Mouse (Mus musculus): ENCODE data around the gene Polr3b. TPM values are rescaled to one million over a fixed set of nuclear protein-coding genes. Genes with fewer than 3 reads are reported as not detected.

The Polr3b gene
- polyA plus RNA-seq, 1 experiment = 3.1 TPM

- WGBS = 71% methylated on average over 6 of the region's 6 CpGs
- no peak for DNase-seq (ENCODE audit: low read depth, low spot score)
Measured at GRCm38 (mm10) chr10:84657437-84658087, 35.5 kb downstream of the Polr3b start.

GRCm38 (mm10) chr10:84658088-84658848 lies 36.2 kb downstream of the Polr3b start:
- WGBS = 76% methylated on average over 18 of the region's 18 CpGs
- no peak for DNase-seq (ENCODE audit: low read depth, low spot score)

DNA sequence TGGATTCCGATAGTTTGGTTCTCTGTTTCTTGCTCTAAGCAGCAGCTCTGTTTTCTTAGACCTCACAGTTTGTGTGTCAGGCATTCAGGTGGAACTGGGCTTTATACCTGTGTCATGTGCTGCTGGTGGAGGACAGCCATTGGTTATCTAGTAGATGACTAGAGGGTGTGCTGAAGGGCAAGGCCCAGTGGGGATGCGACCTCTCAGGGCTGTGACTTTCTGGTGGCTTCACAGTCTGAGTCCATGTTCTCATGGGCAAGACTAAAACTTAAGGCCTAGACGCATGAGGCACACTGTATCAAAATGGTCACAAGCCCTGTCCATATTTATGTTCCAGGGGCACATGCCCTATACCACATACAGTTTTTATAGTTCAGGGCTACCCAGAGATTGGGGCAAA lies 37.2 kb downstream of the Polr3b start:
- 85% methylated on average over 3 of the region's 3 CpGs for WGBS

DNA sequence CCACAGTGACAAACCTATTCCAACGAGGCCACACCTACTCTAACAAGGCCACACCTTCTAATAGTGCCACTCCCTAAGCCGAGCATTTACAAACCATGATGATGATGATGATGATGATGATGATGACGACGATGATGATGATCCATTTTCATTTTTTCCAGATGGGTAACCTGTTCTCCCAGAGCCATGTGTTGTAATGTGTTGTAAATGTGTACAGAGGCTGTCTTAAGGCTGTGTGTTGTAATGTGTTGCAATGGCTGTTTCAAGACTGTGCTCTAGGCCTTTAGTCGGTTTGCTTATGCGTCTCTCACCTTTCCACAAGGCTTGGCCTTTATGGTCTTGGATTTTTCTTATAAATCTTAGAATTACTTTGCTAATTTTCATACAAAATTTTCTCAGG lies 40.0 kb downstream of the Polr3b start:
- 92% methylated on average over 6 of the region's 6 CpGs for WGBS

More for the DNA sequence above, 37.2 kb downstream of the Polr3b start:
- no peak for DNase-seq (ENCODE audit: low read depth, low spot score)

DNA sequence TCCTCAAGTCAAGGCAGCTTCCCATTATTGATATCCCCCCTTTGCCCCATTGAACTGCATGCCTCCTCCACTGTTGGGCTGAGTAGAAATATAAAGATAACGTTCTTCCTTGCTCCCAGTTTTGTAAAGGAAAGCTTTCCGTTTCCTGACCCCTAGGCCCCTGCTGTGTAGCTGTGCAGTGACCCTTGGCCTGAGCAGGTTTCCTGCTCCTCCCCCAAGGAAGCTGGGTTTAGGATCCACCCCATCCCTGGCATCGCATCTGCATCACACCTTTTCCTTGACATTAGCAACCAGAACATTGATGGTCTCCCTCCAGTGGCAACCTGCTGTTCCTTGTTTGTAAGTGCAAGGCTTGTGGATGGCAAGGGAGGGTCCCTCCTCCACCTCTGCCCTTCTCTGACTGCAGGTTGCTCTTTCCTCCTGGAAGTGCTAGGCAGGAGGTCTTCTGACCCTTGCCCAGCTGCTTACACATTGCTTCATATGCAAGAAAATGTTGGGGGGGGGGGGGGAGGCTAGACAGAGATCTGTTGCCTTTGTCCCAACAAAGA lies 43.7 kb downstream of the Polr3b start:
- WGBS = 57% methylated on average over 3 of the region's 3 CpGs
- DNase-seq (ENCODE audit: low read depth, low spot score) = no peak

More for the DNA sequence above, 40.0 kb downstream of the Polr3b start:
- DNase-seq (ENCODE audit: low read depth, low spot score) = no peak

DNA sequence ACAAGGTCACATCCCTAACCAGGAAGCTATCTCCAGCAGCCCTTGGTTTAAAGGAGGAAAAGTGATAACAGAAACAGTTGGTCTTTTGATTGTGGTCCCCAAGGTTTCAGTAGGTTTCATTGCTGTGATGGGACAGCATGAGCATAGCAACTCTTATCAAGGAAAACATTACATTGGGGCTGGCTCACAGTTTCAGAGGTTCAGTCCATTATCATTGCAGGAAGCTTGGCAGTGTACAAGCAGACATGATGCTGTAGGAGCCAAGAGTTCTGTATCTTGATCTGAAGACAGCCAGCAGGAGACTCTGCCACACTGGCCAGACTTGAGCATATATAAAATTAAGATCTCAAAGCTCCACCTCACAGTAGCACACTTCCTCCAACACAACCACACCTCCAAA lies 53.6 kb downstream of the Polr3b start:
- no peak for DNase-seq (ENCODE audit: low read depth, low spot score)

DNA sequence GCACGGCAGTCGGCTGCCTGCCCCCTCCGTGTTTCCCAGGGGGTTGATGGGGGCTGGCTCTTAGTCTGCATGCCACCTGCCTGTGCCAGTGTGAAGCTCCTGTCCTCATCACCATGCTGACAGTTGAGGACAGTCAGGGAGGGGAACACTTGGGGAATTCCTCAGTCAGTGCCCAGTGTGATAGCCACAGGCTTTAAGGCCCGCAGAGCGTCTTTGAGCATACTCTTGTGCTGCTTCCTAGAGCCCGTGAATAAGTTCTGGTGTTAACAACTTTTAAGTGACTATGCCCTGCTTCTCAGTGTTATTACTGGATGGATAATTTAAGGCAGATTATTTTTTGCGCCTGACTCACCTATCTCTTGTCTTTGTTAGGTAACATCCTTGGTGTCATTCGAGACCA lies 54.4 kb downstream of the Polr3b start:
- DNase-seq (ENCODE audit: low read depth, low spot score) = no peak
- 94% methylated on average over 8 of the region's 8 CpGs for WGBS

GRCm38 (mm10) chr10:84677871-84678270 lies 55.8 kb downstream of the Polr3b start:
- 94% methylated on average over 3 of the region's 3 CpGs for WGBS
- no peak for DNase-seq (ENCODE audit: low read depth, low spot score)

- no peak for DNase-seq (ENCODE audit: low read depth, low spot score)
- 86% methylated on average over 4 of the region's 4 CpGs for WGBS
Measured at GRCm38 (mm10) chr10:84678441-84678840, 56.3 kb downstream of the Polr3b start.

DNA sequence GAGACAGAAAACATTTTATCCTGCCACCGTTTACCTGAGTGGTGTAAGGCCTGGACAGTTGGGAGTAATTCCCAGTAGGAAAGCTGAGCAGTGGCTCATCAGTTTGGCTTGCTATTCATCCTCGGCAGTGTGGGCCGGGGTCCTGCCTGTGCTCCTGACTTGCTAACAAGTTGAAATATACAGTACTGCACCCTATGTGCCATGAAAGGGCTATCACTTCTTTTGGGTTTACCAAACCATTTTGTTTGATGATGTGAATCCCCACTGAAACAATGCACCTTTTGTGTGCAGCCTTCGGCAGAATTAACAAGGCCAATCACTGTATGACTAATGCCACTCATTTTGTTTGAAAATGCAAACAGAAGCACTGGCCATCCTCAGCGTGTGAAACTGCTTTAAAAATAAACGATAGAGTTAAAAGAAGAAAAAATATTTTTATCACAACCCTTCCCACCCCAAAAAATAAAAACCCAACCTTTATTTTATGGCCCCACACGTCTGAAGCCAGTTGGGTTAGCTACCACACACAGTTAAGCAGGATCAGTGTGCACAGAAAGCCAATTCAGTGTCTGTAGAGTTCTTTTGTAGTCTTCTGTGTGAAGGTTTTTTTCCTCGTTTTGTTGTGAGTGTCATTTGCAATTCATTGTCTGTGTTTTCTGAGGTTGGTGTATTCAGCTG lies 63.5 kb downstream of the Polr3b start:
- no peak for DNase-seq (ENCODE audit: low read depth, low spot score)

DNA sequence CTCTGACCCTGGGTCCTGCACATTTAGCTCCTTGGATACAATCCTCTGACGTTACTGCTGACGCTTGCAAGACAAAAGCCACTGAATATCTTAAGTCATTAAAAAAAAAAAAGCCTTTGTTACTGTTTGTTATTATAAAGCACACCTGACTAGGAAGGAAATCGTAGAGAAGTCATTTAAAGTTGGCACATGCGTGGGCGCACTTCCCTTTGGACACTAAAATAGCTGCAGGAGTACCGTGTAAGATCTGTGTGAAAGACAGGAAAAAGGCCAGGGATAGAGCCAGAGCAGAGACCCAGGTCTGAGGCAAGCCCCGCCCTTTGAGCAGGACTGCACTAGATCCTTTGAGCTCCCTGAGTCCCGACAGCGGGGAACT lies 64.0 kb downstream of the Polr3b start:
- DNase-seq (ENCODE audit: low read depth, low spot score) = no peak
- 23% methylated on average over 9 of the region's 9 CpGs for WGBS

More for the DNA sequence above, 63.5 kb downstream of the Polr3b start:
- WGBS = 32% methylated on average over 8 of the region's 8 CpGs

DNA sequence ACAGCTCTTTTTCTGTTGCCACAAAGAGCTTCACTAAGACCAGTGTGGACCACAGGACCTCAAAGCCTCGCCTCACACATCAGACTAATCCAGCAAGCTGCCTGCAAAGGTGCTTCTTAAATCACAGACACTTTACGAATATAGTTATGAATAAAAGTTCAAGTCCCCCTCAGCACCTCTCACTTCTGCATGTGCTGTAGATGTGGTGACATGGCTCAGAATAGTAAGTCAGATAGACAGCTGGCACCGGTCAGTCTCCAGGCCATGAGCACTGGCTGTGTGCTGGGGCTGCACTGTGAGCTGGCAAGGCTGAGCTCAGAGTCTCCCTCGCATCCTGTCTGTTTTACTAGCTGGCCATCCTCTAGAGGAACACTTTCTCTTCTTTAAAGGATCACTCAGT lies 64.6 kb downstream of the Polr3b start:
- 75% methylated on average over 4 of the region's 4 CpGs for whole genome bisulfite sequencing
- no peak for DNase-seq (ENCODE audit: low read depth, low spot score)

GRCm38 (mm10) chr10:84687736-84688135 lies 65.6 kb downstream of the Polr3b start:
- 94% methylated on average over 4 of the region's 4 CpGs for WGBS
- no peak for DNase-seq (ENCODE audit: low read depth, low spot score)

DNA sequence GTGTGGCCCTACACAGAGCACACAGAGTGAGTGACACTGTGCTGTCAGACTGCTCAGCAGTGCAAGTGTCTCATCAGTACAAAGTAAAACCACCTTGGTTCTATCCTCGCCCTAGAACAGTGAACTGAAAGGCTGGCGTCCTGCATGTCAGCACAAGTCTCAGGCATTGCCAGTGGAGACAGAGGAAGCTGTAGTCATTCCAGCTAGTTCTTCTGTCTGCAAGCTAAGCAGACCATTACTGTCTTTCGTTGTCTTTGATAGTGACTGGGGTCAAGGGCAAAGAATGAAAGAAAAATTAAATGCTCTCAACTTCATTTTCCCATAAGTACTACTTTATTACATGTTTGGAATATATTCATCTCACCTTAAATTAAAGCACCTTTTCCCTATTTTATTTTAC lies 67.8 kb downstream of the Polr3b start:
- WGBS = 85% methylated on average over 3 of the region's 3 CpGs
- DNase-seq (ENCODE audit: low read depth, low spot score) = no peak

DNA sequence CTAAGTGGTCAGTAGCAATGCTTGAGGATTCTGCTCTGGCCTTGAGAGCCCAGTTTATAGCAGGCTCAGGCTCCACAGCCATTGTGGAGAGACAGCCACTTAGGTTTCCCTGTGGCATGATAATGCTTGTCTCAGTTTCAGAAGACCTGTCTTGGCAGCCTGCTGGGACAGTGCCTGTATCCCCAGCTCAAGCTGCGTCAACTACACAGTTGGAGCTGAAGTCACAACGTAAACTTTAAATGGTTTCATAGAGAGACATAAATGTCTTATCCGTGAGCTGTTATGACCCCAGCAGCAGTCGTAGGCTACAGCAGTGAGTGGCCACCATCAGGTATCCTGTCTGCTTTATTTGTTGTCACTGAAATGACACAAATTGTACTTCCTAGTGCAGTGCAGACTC lies 68.7 kb downstream of the Polr3b start:
- DNase-seq (ENCODE audit: low read depth, low spot score) = no peak
- WGBS = 83% methylated on average over 4 of the region's 4 CpGs

DNA sequence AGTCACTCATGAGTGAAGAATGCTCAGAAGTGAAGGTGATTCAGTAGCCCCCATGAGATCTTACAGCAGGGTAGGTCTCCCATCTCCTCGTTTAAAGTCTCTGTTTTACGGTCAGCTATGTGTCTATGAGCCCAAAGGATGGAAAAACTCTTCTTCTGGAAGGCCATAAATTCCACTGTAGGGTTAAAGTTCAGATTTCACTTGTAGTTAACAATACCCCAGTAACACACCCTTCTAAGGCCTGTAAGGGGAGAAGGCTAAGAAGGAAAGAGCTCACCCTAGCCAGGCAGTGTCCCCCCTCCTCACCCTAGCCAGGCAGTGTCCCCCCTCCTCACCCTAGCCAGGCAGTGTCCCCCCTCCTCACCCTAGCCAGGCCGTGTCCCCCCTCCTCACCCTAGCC lies 69.6 kb downstream of the Polr3b start:
- DNase-seq (ENCODE audit: low read depth, low spot score) = no peak
- 21% methylated on average over 3 of the region's 3 CpGs for WGBS

- WGBS = 86% methylated on average over 8 of the region's 8 CpGs
- DNase-seq (ENCODE audit: low read depth, low spot score) = no peak
Measured at GRCm38 (mm10) chr10:84693841-84694638, 71.9 kb downstream of the Polr3b start.

DNA sequence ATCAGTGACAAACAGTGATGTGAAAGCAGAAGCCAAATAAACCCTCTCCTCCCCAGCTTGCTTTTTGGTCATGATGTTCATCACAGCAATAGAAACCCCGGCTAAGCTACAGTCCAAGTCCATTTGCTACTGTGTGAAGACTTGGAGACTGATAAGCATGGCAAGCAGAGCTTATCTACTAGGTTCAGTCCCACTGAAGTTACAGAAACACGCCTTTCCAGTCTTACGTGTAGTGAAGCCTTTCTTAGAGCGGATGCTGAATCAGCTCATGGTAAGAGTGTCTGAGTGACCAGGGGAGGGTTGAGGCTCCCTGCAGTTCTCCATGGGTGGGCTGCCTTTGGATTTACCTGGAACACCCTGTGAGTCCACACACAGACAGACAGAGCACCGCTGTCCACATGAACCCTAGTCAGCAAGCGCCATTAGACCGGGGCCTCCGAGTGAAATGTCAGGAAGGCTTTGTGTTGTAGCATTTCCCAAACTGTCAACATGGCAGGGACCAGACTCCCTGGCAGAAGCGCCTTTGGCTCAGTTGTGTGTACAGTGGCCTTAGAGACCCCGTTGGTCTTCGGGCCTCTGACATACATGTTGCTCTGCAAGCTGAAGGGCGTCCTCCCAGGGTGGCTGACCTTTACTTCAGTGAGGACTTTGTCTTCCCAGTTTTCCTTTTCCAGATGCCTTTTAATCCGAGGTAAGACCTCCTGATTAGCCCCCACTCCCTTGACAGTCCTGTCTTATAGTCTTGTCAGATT lies 78.3 kb downstream of the Polr3b start:
- 89% methylated on average over 13 of the region's 13 CpGs for WGBS
- DNase-seq (ENCODE audit: low read depth, low spot score) = no peak

DNA sequence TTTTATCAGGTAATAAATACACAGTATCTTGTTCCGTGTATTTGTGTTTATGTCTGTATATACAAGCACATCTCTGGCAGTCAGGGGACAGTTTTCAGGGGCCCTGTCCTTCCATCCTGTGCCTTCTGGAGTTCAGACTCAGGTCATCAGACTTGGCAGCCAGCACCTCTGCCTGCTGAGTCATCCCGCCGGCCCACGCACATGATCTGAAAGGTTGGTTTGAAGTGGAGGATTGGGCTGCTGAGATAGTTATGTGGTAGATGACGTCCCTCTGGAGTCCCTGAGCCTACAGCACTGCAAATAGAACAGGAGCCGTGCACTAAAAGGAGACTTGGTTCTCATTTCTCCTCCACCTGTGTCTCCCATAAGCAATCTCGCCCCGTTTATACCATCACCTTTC lies 79.0 kb downstream of the Polr3b start:
- DNase-seq (ENCODE audit: low read depth, low spot score) = no peak
- WGBS = 66% methylated on average over 8 of the region's 8 CpGs

All from large intestine, adult 2 months (tissue).